Mouse (Mus musculus) neural tube, embryonic 14.5 days (tissue): Measurements from ENCODE around the gene Rragc. TPM values are rescaled to one million over a fixed set of nuclear protein-coding genes. Genes with fewer than 3 reads are reported as not detected.

Source experiments
- ATAC-seq: fragments of 200-750 bp; cut with Nextera tagmentation; 2 replicates; pipeline ENCODE4 v1.8.0; 2017; ENCODE audit warnings: low read depth, mild to moderate bottlenecking, moderate TSS enrichment, moderate library complexity
- H3K27ac ChIP-seq: fragments of 300-500 bp; sonication (generic); 2 replicates; pipeline ENCODE4 v1.5.1; 2014; ENCODE audit warnings: low read depth, mild to moderate bottlenecking, control low read depth, low read length, moderate library complexity, mixed read lengths
- H3K27me3 ChIP-seq: fragments of 300-500 bp; sonication (generic); 2 replicates; pipeline ENCODE4 v1.6.1; 2014; ENCODE audit warnings: low read length; ENCODE audit not compliant: control insufficient read depth, insufficient read depth
- H3K36me3 ChIP-seq: fragments of 300-500 bp; sonication (generic); 2 replicates; pipeline ENCODE4 v1.6.1; 2014; ENCODE audit warnings: low read length, mixed read lengths; ENCODE audit not compliant: control insufficient read depth, insufficient read depth
- H3K4me1 ChIP-seq: fragments of 300-500 bp; sonication (generic); 2 replicates; pipeline ENCODE4 v1.6.1; 2014; ENCODE audit warnings: low read length; ENCODE audit not compliant: control insufficient read depth, insufficient read depth
- H3K4me2 ChIP-seq: fragments of 300-500 bp; sonication (generic); 2 replicates; pipeline ENCODE4 v1.6.1; 2014; ENCODE audit warnings: mild to moderate bottlenecking, low read depth, low read length, control low read depth
- H3K4me3 ChIP-seq: fragments of 300-500 bp; sonication (generic); 2 replicates; pipeline ENCODE4 v1.5.1; 2014; ENCODE audit warnings: low read depth, low read length, control low read depth, mixed read lengths
- H3K9ac ChIP-seq: fragments of 300-500 bp; sonication (generic); replicated peaks from 2 replicates; pipeline ENCODE4 v1.6.1; 2014; ENCODE audit warnings: low read depth, mild to moderate bottlenecking, control low read depth, low read length, mixed read lengths
- H3K9me3 ChIP-seq: fragments of 300-500 bp; sonication (generic); 2 replicates; pipeline ENCODE4 v1.6.1; 2016; ENCODE audit warnings: low read length; ENCODE audit not compliant: control insufficient read depth
- WGBS: fragments of 180-500 bp; shearing (Covaris S2); extraction: QIAGEN DNeasy Blood & Tissue Kit; methylation state at CpG from one replicate; pipeline ENCODE4 v1.1.7; 2014; 5-methylcytosine and 5-hydroxymethylcytosine counted together
- polyA plus RNA-seq: library from polyadenylated mRNA; unstranded; fragments of >200 nt; fragmentation: Nextera tagmentation; extraction: Ambion mirVana; gene quantifications from 2 replicates; pipeline ENCODE4 v1.2.1, GENCODE M21; 2014

The Rragc gene
- polyA plus RNA-seq = 47.3 and 52.3 TPM in 2 replicates

DNA sequence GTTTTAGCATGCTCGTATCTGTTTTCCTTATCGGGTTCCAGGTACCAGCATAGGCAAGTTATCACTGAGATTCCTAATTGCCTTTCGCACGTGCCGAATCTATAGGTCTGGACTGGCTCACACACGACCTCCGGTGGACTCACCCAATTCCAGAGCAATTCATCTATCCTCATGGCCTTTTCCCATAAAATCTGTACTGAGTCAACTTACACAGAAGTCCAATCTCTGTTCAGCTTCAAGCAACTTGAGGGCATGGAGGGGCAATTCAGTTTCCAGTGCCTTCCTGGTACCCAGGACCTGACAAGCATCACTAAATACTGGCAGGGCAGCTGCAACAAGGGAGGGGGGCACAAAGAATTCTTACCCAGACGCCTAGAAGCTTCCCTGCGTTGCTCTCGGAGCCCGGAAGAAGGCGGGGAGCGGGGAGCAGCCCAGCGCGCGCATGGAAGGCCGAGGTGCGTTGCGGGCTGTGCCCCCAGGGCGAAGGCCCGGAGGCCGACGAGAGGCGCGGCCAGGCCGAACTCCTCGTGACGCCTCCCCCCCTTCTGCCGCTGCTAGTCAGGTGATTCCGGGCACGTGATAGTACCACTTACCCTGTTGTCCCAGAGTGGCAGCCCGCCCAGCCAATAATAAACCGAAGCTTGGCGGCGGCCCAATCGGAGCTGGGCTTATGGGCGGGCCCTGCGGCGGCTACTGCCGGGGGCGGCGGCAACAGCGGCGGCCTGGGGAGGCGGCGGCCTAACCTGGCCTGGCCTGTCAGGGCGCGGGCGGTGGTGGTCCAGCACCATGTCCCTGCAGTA is at the start of gene Rragc:
Gene Rragc, plus strand, starts transcription at position 699 of the 800 bp plus-strand sequence.
- H3K4me3 ChIP-seq = peak within 1 kb of the TSS; percentile 67
- H3K36me3 ChIP-seq = 0 out of 2 replicates have a peak, but pooled peaks cover 7% of the 10 kb centered on the region
- peak within 1 kb of the TSS; percentile 93 for H3K4me2 ChIP-seq
- WGBS = under 1% methylated on average over 47 of the region's 49 CpGs
- H3K4me1 ChIP-seq = peaks cover 22% of the 10 kb centered on the region
- peak within 1 kb of the TSS; percentile 76 for H3K27ac ChIP-seq
- ATAC-seq = peak; percentile 99
- H3K9me3 ChIP-seq = no peaks in the 10 kb centered on the region
- H3K27me3 ChIP-seq = peaks cover 3% of the 10 kb centered on the region; the same call in 1 of the 2 replicates
- H3K9ac ChIP-seq = peak within 1 kb of the TSS; percentile 93

DNA sequence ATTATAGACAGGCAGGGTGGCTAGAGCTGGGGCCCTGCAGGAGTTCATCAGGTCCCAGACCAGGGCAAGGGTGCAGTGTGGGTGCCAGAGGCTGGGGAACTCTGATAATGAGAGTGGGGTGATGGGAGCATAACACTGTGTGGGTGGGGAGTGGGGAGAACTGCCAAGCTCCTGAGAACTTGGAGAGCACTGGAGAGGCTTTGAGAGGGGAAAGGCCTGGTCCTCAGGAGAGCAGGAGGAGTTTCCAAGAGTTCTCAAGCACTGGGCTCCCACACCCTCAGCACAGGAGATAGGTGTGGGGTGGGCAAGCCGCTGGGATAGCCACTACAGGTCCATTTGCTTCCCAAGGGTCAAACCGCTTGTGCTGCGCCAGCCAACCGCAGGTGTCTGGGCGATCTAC is 23.5 kb upstream of the Rragc start:
- 91% methylated on average over 5 of the region's 5 CpGs for WGBS
- no peak overlapping the region for H3K4me3 ChIP-seq
- H3K9me3 ChIP-seq = no peaks in the 10 kb centered on the region
- H3K9ac ChIP-seq = no peak overlapping the region
- no peaks in the 10 kb centered on the region for H3K27me3 ChIP-seq
- no peaks in the 10 kb centered on the region for H3K36me3 ChIP-seq
- no peaks in the 10 kb centered on the region for H3K4me1 ChIP-seq
- ATAC-seq = no peak
- no peak overlapping the region for H3K27ac ChIP-seq
- H3K4me2 ChIP-seq = no peak overlapping the region

DNA sequence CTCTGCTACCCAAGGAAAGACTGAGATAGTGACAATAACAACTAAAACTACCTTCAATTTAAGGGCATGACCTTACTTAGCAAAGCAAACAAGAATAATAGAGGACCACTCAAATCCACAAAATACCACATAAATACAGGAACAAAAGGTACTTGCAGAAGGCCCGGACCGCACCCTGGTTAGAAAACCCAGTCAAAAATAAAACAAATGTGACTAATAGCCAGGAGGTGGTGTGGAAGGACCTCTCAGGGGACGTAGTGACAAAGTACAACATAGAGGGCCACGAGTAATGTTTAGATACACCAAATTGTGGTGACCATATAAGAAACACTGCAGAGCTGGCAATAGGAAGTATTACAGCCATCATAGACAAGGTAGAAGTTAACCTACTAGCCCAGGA is 23.0 kb upstream of the Rragc start:
- no peaks in the 10 kb centered on the region for H3K4me1 ChIP-seq
- no peak overlapping the region for H3K27ac ChIP-seq
- ATAC-seq = no peak
- H3K9ac ChIP-seq = no peak overlapping the region
- WGBS = 86% methylated on average over 4 of the region's 4 CpGs
- no peaks in the 10 kb centered on the region for H3K36me3 ChIP-seq
- H3K27me3 ChIP-seq = no peaks in the 10 kb centered on the region
- H3K9me3 ChIP-seq = no peaks in the 10 kb centered on the region
- H3K4me2 ChIP-seq = no peak overlapping the region
- H3K4me3 ChIP-seq = no peak overlapping the region

DNA sequence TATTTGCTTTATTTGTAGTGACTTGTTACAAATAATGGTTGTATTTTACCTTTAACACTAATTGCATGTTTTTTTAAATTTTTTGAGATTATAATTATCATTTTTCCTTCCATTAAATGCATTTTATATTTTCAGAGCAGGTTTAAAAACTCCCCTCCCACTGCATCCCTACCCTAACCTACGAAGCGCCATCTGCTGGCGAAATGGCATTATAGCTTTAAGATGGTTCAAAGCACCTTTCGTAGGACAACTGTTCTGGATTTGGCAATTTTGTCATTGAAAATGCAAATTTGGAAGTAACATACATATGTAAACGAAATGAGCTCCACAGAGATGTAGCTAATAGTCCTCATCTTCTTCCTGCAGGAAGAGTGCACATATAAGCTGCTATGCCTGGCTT is 18.6 kb upstream of the Rragc start:
- Histone ChIP-seq H3K27me3 (no peaks in the 10 kb centered on the region), H3K4me1 (no peaks in the 10 kb centered on the region), H3K9ac (no peak overlapping the region), H3K9me3 (no peaks in the 10 kb centered on the region), H3K4me3 (no peak overlapping the region), H3K36me3 (no peaks in the 10 kb centered on the region), H3K27ac (no peak overlapping the region), H3K4me2 (no peak overlapping the region)
- ATAC-seq = no peak
- WGBS = 6% methylated on average over 5 of the region's 5 CpGs

DNA sequence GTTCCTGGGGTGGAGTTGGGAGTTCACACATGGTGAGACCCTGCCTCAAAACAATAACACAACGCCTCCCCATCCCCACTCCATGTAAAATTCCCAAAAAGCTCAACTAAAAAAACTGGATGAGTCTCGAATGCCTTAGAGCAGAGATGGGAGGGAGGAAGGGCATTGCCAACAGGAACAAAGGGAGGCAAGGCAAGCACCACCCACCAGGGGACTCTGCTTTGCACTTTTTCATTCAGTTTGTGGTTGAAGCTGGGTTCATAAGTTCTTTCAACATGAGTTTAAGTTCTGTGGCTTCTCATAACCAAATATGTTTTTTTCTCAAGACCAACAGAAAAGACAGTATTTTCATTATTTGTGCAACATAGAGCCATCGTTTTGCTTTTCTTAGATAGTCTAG is 13.8 kb upstream of the Rragc start:
- WGBS = 75% methylated on average over 3 of the region's 3 CpGs
- H3K4me3 ChIP-seq = no peak overlapping the region
- H3K27ac ChIP-seq = no peak overlapping the region
- H3K36me3 ChIP-seq = no peaks in the 10 kb centered on the region
- no peaks in the 10 kb centered on the region for H3K27me3 ChIP-seq
- no peaks in the 10 kb centered on the region for H3K9me3 ChIP-seq
- no peak for ATAC-seq
- peaks cover 4% of the 10 kb centered on the region; the same call in 1 of the 2 replicates for H3K4me1 ChIP-seq
- H3K9ac ChIP-seq = no peak overlapping the region
- H3K4me2 ChIP-seq = no peak overlapping the region

DNA sequence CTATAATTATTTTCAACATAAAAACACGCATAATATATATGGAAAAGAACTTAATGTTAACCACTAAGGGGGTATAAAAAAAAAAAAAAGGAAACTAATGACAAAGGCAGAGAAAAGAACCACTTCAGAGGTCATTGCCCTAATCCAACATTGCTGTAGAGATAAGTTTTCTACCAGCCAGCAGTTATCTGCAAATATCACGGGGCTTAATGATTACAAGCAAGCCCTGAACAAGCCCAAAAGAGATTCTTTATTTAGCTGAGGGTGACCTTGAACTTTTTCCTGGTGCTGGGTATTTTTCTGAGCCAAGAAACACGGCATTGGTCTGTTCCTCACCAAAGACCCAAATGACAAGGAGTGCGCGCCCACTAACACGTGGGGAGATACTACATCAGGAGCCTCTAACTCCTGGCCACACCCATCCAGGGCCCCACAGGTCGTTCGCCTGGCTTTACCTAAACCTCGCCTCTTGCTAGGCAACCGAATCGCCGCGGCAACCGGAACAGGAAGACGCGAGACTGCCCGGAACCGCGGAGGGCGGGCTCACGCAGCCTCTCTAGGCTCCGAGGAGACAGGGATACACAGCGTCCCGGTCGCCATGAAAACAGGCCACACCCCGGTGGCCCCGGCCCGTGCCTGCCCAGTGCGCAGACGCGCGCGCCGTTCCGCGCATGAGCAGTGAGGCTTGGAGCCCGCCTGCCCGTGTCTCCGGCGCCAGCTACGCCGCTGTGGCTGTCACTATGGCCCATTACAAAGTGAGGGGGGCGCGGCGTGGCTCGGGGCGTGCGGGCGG is 12.7 kb upstream of the Rragc start, which contains the start of gene Mycbp:
Gene Mycbp, plus strand, starts transcription at position 500 of the 793 bp plus-strand sequence.
- 2% methylated on average over 39 of the region's 49 CpGs for WGBS

DNA sequence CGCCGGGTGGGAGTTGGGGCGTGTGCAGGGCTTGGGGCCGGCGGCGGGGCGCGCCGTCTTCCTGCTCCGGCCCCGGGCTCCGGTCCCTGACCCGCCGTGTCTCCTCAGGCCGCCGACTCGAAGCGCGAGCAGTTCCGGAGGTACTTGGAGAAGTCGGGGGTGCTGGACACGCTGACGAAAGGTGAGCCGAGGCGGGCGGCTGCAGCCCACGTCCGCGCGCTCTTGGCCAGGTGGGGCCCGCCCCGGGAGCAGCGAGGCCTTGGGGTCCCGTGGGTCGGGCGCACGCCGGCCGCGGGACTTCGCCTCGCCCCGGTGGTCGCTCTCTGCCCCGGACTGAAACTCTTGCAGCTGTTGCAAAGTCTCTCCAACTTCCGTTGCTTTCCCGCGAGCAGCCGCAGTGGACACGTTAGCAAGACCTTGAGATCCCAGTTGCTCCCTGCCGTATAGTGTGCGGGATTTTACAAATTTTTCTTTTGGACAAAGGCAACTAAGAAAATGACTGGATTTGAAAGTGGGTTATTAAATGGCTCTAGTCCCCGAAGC is 12.0 kb upstream of the Rragc start:
- H3K9me3 ChIP-seq = no peaks in the 10 kb centered on the region
- no peaks in the 10 kb centered on the region for H3K27me3 ChIP-seq
- peak overlapping the region; percentile 83 for H3K4me3 ChIP-seq
- under 1% methylated on average over 52 of the region's 53 CpGs for WGBS
- no peaks in the 10 kb centered on the region for H3K36me3 ChIP-seq
- peak overlapping the region; percentile 74 for H3K9ac ChIP-seq
- H3K4me1 ChIP-seq = peaks cover 4% of the 10 kb centered on the region; the same call in 1 of the 2 replicates
- no peak; the same call in none of the 2 replicates for ATAC-seq
- H3K4me2 ChIP-seq = peak overlapping the region; percentile 80
- peak overlapping the region; percentile 56 for H3K27ac ChIP-seq

More for the DNA sequence above, 12.7 kb upstream of the Rragc start, which contains the start of gene Mycbp:
- peak within 1 kb of the TSS; percentile 83 for H3K4me3 ChIP-seq
- peaks cover 4% of the 10 kb centered on the region; the same call in 1 of the 2 replicates for H3K4me1 ChIP-seq
- H3K36me3 ChIP-seq = no peaks in the 10 kb centered on the region
- peak within 1 kb of the TSS; percentile 80 for H3K4me2 ChIP-seq
- peak within 1 kb of the TSS; percentile 56 for H3K27ac ChIP-seq
- peak within 1 kb of the TSS; percentile 74 for H3K9ac ChIP-seq
- peak; percentile 100 for ATAC-seq
- H3K9me3 ChIP-seq = no peaks in the 10 kb centered on the region
- no peaks in the 10 kb centered on the region for H3K27me3 ChIP-seq

DNA sequence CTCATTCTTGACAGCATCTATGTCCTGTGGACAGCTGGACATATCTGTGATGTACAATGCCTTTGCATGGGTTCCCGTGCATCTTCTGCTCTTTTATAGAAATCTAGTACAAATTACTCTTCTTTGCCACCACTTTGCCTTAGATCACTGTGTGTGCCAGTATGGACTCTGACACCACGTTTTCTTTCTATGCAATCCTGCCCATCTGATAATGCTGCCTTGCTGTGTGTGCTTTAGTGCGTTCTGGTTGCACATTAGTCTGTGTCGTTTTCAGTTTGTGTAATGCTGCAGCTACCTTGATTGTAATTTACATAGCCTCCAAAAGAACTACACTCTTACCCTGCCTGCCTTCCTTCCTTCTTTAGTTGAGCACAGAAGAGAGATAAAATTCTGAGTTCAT is 5.7 kb upstream of the Rragc start:
- peaks cover 9% of the 10 kb centered on the region for H3K4me1 ChIP-seq
- no peak for ATAC-seq
- no peaks in the 10 kb centered on the region for H3K27me3 ChIP-seq
- H3K27ac ChIP-seq = no peak overlapping the region
- H3K4me2 ChIP-seq = no peak overlapping the region
- 94% methylated on average over 4 of the region's 4 CpGs for WGBS
- H3K36me3 ChIP-seq = peaks cover 4% of the 10 kb centered on the region; the same call in 1 of the 2 replicates
- H3K9me3 ChIP-seq = no peaks in the 10 kb centered on the region
- no peak overlapping the region for H3K4me3 ChIP-seq
- H3K9ac ChIP-seq = no peak overlapping the region
